Mouse (Mus musculus): Measurements from ENCODE around the gene Sgpp2.

Gene Sgpp2

DNA sequence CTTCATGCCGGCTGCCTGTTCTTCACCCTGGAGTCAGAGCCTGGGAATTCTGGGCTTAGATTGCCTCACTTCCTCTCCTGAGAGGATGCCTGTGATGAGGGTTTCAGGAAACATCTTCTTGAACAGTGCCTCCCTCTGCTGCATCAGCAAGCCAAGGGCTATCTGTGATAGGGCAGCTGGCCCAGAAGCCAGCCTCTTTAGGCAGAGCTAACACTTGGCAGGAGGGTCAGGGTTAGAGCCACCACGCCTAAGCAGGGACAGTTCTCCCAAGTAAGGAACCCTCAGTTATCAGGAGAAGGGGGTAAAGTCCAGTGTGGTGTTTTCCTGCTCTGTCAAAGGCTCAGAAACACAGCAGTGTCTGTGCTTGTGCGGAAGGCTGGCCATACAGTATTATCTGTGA, 89.6 kb downstream of the Sgpp2 start:
- no peak for DNase-seq (ENCODE audit: low spot score in 2 of 2)

DNA sequence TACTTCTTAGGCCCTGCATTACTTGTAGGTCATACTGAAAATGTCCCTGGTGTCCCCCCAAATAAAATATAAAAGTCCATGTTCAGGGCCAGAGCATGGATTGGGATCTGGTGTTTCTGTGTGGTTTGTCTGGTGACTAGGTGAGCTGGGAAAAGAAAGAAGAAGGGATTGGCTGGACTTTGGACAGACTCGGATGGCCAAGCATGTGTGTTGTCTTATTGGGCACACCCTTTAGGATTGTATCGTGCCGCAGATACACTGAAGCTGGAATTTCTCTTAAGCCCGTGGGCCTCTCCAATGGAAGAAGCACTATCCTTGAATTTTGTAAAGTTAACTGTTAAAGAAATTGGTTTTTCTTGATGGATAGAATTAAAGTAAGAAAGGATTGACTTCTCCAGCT, 91.3 kb downstream of the Sgpp2 start:
- no peak for DNase-seq (ENCODE audit: low spot score in 2 of 2)

DNA sequence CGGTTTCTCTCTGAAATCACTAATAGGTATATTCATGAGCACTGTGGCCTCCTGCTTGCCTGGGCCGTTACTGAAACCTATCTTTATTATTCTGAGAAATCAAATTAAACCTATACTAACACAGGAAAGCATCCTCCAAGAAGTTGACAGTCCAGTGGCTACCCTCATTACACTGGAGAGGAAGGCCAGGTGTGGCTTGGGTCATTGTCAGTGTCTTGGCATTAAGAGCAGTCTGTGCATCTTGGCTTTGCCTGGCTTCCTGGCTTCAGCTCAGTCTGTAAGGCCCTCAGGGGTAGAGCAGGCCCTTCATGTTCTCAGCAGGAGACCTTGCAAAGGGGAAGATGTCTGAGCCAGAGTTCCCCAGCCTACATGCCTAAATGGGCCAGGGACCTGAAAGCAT, 99.3 kb downstream of the Sgpp2 start:
- no peak for DNase-seq (ENCODE audit: low spot score in 2 of 2)

- DNase-seq (ENCODE audit: low spot score in 2 of 2): no peak
These were observed 102.5 kb downstream of the Sgpp2 start for GRCm38 (mm10) chr1:78412668-78413067.

DNA sequence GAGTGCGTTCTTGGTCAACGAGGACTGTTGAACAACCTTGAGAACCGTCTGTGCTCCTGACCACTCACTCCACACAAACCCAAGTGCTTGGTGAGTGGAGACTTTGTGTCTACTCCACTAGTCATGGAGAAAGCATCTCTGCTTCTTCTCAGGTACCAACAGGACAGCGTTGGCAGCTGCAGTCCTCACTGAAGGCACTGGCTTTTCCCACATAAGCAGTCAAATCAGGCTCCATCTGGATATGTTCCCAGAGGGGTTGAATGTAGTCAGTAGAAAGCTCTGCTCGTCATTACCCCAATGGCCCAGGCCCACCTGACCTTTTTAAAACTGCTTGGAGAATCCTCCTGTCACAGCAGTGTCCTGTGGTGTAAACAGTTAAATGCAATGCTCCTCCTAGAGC, 104.3 kb downstream of the Sgpp2 start:
- DNase-seq (ENCODE audit: low spot score in 2 of 2): no peak

GRCm38 (mm10) chr1:78417154-78417911, 107.2 kb downstream of the Sgpp2 start:
- no peak for DNase-seq (ENCODE audit: low spot score in 2 of 2)

DNA sequence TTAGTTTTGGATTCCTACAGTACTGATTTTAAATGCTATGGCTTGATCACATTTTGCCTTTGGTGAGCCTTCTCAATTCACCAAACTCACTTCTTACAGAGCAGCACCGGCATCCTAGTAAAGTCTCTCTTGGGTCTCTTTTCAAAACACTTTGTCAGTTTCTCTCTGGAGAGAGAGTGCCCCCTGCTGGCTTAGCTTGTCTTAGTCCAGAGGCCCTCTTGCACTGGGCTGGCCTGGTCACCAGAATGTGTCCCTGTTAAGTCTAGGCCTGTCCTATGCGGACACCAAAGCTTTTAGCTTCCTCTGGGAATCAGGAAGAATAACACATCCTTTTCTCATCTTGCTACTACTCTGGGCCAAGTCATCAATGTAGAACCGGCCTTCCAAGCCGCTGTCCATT, 109.4 kb downstream of the Sgpp2 start:
- peak; percentile 40 to 45 for DNase-seq (ENCODE audit: low spot score in 2 of 2)

DNA sequence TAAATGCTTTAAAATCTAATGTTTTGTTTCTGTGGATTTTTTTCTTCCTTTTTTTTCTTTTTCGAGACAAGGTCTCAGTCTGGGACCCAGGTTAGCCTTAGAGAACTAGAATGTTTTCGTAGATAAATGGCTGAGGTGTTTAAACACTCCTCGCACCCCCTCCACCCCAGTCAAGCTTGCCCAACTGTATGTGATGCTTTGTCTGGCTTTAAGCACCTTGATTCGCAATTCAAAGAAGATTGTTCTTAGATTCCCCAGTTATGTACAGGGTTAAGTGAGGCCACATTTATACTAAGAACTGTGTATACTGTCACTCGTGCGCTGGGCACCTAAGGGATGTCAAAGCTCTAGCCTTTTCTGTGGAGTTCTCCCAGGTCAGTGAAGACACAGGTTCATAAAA, 110.1 kb downstream of the Sgpp2 start:
- no peak for DNase-seq (ENCODE audit: low spot score in 2 of 2)

GRCm38 (mm10) chr1:78421749-78422148, 111.6 kb downstream of the Sgpp2 start:
- no peak for DNase-seq (ENCODE audit: low spot score in 2 of 2)

DNA sequence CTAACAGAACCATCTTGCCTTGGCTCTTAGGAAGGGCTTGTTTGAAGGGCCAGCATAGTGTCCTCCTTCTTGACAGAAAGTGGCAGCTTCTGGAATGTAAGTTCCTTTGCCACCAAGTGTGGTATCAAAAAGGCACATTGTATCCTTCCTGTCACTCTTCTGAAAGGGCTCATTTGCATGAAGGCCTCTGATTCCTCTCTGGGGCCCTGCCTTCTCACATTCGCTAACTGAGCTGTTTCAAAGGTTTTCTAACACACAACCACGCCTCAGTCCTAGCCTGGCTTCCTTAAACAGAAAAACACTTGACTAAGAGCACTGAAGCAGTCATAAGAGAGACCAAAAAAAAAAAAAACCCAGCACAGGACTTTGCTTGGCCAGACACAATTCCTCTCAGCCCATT, 112.4 kb downstream of the Sgpp2 start:
- DNase-seq (ENCODE audit: low spot score in 2 of 2): no peak

GRCm38 (mm10) chr1:78424848-78425247, 114.7 kb downstream of the Sgpp2 start:
- no peak for DNase-seq (ENCODE audit: low spot score in 2 of 2)

DNA sequence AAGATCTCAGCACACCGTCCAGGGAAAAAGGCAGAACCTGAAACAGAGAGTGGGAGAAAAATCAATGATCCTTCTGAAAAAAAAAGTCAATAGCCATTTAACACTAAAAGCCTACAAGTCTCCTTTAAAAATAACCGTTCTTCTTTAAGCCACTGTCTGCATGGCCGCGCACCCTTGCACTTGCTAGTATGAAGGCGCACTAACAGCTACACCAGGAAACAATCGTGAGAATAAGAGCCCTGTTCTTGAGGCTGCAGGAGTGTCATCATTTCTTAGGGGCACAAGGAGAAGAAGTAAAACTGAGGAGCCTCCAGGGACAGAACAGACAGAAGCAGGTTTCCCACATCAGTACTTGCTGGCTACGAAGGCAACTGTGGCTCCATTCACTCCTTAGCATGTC, 115.2 kb downstream of the Sgpp2 start:
- no peak for DNase-seq (ENCODE audit: low spot score in 2 of 2)

GRCm38 (mm10) chr1:78425793-78426700, 115.9 kb downstream of the Sgpp2 start:
- DNase-seq (ENCODE audit: low spot score in 2 of 2): peak; percentile 18 to 41

DNA sequence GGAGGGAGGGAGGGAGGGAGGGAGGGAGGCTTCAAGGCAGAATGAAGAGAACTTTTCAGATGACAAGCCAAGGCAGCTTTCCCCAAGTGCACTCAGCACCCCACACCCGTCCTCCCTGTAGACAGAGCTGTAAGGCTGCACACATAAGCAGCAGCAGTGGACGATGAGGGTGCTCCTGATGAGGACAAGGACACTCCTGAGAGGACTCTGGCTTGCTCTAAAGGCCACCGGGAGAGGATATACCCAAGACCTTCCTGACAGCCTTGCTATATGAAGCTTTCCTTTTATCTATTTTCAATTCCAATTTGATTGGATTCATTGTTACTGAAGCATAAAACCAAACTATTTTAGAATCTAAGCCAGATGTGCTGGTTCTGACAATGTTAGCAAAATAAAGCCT, 116.7 kb downstream of the Sgpp2 start:
- no peak for DNase-seq (ENCODE audit: low spot score in 2 of 2)

- no peak for DNase-seq (ENCODE audit: low spot score in 2 of 2)
These were observed 118.7 kb downstream of the Sgpp2 start for GRCm38 (mm10) chr1:78428851-78429250.

GRCm38 (mm10) chr1:78433472-78433871, 123.3 kb downstream of the Sgpp2 start:
- DNase-seq (ENCODE audit: low spot score in 2 of 2): no peak

DNA sequence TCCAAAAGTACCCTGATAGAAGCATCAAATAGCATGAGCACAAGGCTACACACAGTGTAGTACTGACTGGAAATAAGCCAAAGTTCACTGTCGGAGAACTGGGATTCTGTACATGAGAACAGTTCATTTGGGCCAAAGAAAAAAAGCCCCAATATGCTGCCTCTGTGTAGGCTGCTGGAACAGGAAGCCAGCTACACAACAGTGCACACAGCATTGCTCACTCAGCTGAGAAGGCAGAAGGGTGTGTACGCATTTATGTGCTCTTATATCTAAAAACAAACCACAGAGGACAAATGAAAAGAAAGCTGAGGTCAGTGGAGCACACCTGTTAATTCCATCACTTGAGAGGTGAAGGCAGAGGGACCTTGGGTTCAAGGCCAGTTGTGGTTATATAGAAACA, 125.8 kb downstream of the Sgpp2 start:
- DNase-seq (ENCODE audit: low spot score in 2 of 2): no peak

- DNase-seq (ENCODE audit: low spot score in 2 of 2): no peak
These were observed 126.3 kb downstream of the Sgpp2 start for GRCm38 (mm10) chr1:78436445-78436844.

DNA sequence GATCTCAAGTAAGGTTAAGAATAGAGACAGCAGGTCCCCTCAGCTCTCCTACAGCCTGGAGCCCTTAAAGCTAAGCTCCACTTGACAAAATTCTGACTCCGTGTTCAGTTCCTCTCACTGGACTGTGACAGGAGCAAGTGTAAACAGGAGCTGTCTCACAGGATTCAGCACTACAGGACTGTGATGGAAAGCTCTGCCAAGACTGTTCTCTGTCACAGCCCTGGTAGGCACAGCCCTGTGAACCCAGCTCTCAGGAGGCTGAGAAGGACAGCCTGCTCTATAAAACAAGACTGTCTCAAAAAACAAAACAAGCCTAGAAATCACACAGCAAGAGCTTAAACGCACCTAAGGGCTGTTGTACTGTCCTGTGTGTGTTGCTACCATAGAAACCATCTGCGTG, 127.0 kb downstream of the Sgpp2 start:
- no peak for DNase-seq (ENCODE audit: low spot score in 2 of 2)

GRCm38 (mm10) chr1:78440716-78441115, 130.6 kb downstream of the Sgpp2 start:
- no peak for DNase-seq (ENCODE audit: low spot score in 2 of 2)

DNA sequence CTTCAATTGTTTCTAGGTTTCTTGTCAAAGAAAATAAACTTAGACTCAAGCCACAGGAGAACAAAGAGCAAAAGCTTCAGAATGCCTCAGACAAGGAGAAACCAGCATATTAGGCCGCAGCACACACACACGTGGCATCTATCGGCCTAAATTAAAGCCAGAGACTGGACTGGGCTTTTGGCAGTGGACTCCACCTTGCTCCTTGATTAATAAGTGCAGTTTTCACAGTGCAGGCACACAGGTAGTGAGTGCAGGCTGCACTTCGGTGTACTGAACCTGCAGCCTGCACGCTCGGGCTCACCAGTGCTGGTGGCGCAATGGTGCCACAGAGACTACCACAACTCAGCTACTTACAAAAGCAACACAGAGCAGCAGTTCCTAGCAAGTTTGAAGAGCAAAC, 132.9 kb downstream of the Sgpp2 start:
- DNase-seq (ENCODE audit: low spot score in 2 of 2): no peak

- DNase-seq (ENCODE audit: low spot score in 2 of 2): no peak
These were observed 136.1 kb downstream of the Sgpp2 start for GRCm38 (mm10) chr1:78446232-78446631.

GRCm38 (mm10) chr1:78446742-78447141, 136.6 kb downstream of the Sgpp2 start:
- DNase-seq (ENCODE audit: low spot score in 2 of 2): no peak

All from right cerebral cortex, postnatal 36 days (tissue).